Mouse (Mus musculus): Measurements from ENCODE around the gene Vmn1r61. TPM values are rescaled to one million over a fixed set of nuclear protein-coding genes. Genes with fewer than 3 reads are reported as not detected.

Gene Vmn1r61
- not detected for total RNA-seq (2021)
- long read RNA-seq, experiment 1, result 0 reads
- long read RNA-seq, experiment 2, result 0 reads

DNA sequence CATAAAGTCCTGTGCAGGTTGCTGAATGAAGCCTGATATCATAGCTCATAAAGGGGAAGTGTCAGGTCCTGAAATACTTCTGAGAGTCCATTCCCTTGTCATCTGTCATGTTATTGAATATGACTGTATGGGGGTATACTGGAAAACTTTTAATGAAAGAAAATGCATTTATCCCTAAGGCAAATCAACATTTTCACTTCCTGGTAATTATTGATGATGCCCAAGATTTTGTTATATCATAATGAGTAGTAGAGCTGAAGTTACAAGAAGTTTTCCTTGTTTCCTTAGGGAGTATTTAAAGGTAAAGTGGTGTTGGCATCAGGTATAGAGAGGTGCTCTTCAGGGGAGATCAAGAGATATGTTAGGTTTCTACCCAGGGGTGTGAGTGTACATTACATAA lies at the start of gene Vmn1r61:
Vmn1r61 (minus strand) TSS at position 101 of the 400 bp plus-strand sequence.
- DNase-seq (ENCODE audit: low spot score in 2 of 2), result no peak

Other genes starting within 250 kb of the Vmn1r61 start
- gene Vmn1r58, start 199.9 kb downstream of the Vmn1r61 start, total RNA-seq (2021), result not detected
- gene Vmn1r59, start 156.5 kb downstream of the Vmn1r61 start, total RNA-seq (2021), result not detected
- not detected for gene Vmn2r28, start 119.3 kb downstream of the Vmn1r61 start, total RNA-seq (2021)
- gene Vmn1r60, start 66.0 kb downstream of the Vmn1r61 start, total RNA-seq (2021), result not detected
- gene Vmn1r62, start 60.3 kb upstream of the Vmn1r61 start, total RNA-seq (2021), result not detected
- gene Vmn1r63, start 192.2 kb upstream of the Vmn1r61 start, total RNA-seq (2021), result not detected